Mouse (Mus musculus) myocyte (in vitro differentiated cells): ENCODE measurements around the gene Ppm1n. TPM values are rescaled to one million over a fixed set of nuclear protein-coding genes. Genes with fewer than 3 reads are reported as not detected.

Source experiments
- H3K27me3 ChIP-seq: one replicate; pipeline ENCODE4 v1.6.1; 2011; ENCODE audit not compliant: control insufficient read depth, insufficient read depth, insufficient read length
- H3K36me3 ChIP-seq: one replicate; pipeline ENCODE4 v1.6.1; 2011; ENCODE audit not compliant: control insufficient read depth, insufficient read depth
- H3K4me2 ChIP-seq: one replicate; pipeline ENCODE4 v1.6.1; 2011; ENCODE audit warnings: low read depth, control low read depth
- H3K4me3 ChIP-seq: one replicate; pipeline ENCODE4 v1.5.1; 2011; ENCODE audit warnings: mild to moderate bottlenecking, control low read depth, moderate library complexity
- H3K79me2 ChIP-seq: one replicate; pipeline ENCODE4 v1.6.1; 2011; ENCODE audit not compliant: control insufficient read depth, insufficient read depth
- H3ac ChIP-seq: one replicate; pipeline ENCODE4 v1.6.1; 2011; ENCODE audit not compliant: control insufficient read depth, insufficient read length
- CEBPB ChIP-seq: IDR thresholded peaks from 2 replicates; pipeline ENCODE4 v1.6.1; 2011; ENCODE audit warnings: mild to moderate bottlenecking, moderate library complexity; ENCODE audit not compliant: poor library complexity, insufficient read depth, severe bottlenecking
- E2F4 ChIP-seq: IDR thresholded peaks from one replicate; pipeline ENCODE4 v1.6.1; 2011; ENCODE audit warnings: mild to moderate bottlenecking, control low read depth, moderate library complexity; ENCODE audit not compliant: insufficient read depth
- MAX ChIP-seq: IDR thresholded peaks from one replicate; pipeline ENCODE4 v1.6.1; 2011; ENCODE audit warnings: low read depth, mild to moderate bottlenecking, control low read depth
- MYOD1 ChIP-seq, 3 experiments: IDR thresholded peaks; one replicate each; pipeline ENCODE4 v1.6.1; 2011; ENCODE audit warnings: control low read depth in 2 of 3, low read depth in 2 of 3, mild to moderate bottlenecking in 2 of 3, moderate library complexity in 1 of 3; ENCODE audit not compliant: insufficient read length in 2 of 3, control insufficient read depth in 1 of 3
- MYOG ChIP-seq, 3 experiments: IDR thresholded peaks; one replicate each; pipeline ENCODE4 v1.6.1; 2011; ENCODE audit warnings: control low read depth in 2 of 3, low read depth in 2 of 3, mild to moderate bottlenecking in 2 of 3; ENCODE audit not compliant: insufficient read length in 2 of 3, control insufficient read depth in 1 of 3, insufficient read depth in 1 of 3
- POLR2A ChIP-seq: IDR thresholded peaks from one replicate; pipeline ENCODE4 v1.6.1; 2011; ENCODE audit warnings: low read depth, mild to moderate bottlenecking, control low read depth, moderate library complexity; ENCODE audit not compliant: insufficient read length
- POLR2AphosphoS2 ChIP-seq: IDR thresholded peaks from one replicate; pipeline ENCODE4 v1.6.1; 2011; ENCODE audit warnings: low read depth, control low read depth; ENCODE audit not compliant: insufficient read length
- REST ChIP-seq: IDR thresholded peaks from one replicate; pipeline ENCODE4 v1.6.1; 2011; ENCODE audit warnings: mild to moderate bottlenecking, control low read depth, moderate library complexity; ENCODE audit not compliant: insufficient read depth, insufficient read length
- SRF ChIP-seq: IDR thresholded peaks from one replicate; pipeline ENCODE4 v1.6.1; 2011; ENCODE audit warnings: low read depth; ENCODE audit not compliant: control insufficient read depth, insufficient read length
- TCF12 ChIP-seq: IDR thresholded peaks from one replicate; pipeline ENCODE4 v1.6.1; 2011; ENCODE audit warnings: mild to moderate bottlenecking, control low read depth; ENCODE audit not compliant: poor library complexity, insufficient read depth, severe bottlenecking
- TCF3 ChIP-seq: IDR thresholded peaks from one replicate; pipeline ENCODE4 v1.6.1; 2011; ENCODE audit warnings: low read depth, control low read depth; ENCODE audit not compliant: insufficient read length
- USF1 ChIP-seq: IDR thresholded peaks from one replicate; pipeline ENCODE4 v1.6.1; 2011; ENCODE audit warnings: low read depth, mild to moderate bottlenecking, control low read depth, moderate library complexity
- polyA plus RNA-seq: library from polyadenylated mRNA; unstranded; fragments of >200 nt; fragmentation: generic; extraction: Trizol; gene quantifications from one replicate; pipeline ENCODE4 v1.2.1, GENCODE M21; 2012; ENCODE audit warnings: missing spikeins

Gene Ppm1n
- polyA plus RNA-seq, 1 experiment, result 0.42 TPM

- no peaks in the 10 kb centered on the region for H3K27me3 ChIP-seq
- no peaks in the 10 kb centered on the region for H3K79me2 ChIP-seq
- no peak overlapping the region for H3ac ChIP-seq
- H3K4me3 ChIP-seq, result no peak overlapping the region
- TF ChIP-seq POLR2A (no peak), E2F4 (no peak), USF1 (no peak), SRF (no peak), MYOD1 (IDR thresholded peaks at IDR 0.05; ENCODE audit: control insufficient read depth in 1 of 3, insufficient read length in 2 of 3, low read depth in 2 of 3) (no peak), POLR2AphosphoS2 (no peak), TCF3 (no peak), MAX (no peak)
- H3K36me3 ChIP-seq, result no peaks in the 10 kb centered on the region
- peak overlapping the region; percentile 89 for H3K4me2 ChIP-seq
These were observed 40.8 kb upstream of the Ppm1n start for GRCm38 (mm10) chr7:19320637-19321036.

GRCm38 (mm10) chr7:19319906-19320305 lies 40.0 kb upstream of the Ppm1n start:
- no peaks in the 10 kb centered on the region for H3K79me2 ChIP-seq
- TF ChIP-seq CEBPB, result no peak
- TF ChIP-seq POLR2AphosphoS2, result peak; percentile 64
- TF ChIP-seq TCF12, result no peak
- no peak for TF ChIP-seq TCF3
- TF ChIP-seq REST, result no peak
- no peak for TF ChIP-seq USF1
- TF ChIP-seq MYOD1 (IDR thresholded peaks at IDR 0.05; ENCODE audit: control insufficient read depth in 1 of 3, insufficient read length in 2 of 3, low read depth in 2 of 3), result peak in 1 of 3 experiments; percentile 36
- TF ChIP-seq MAX, result no peak
- peak; percentile 67 for TF ChIP-seq POLR2A
- TF ChIP-seq E2F4, result no peak
- TF ChIP-seq SRF, result no peak
- no peak for TF ChIP-seq MYOG (IDR thresholded peaks at IDR 0.05; ENCODE audit: control insufficient read depth in 1 of 3, insufficient read depth in 1 of 3, insufficient read length in 2 of 3, low read depth in 2 of 3)
- H3K27me3 ChIP-seq, result no peaks in the 10 kb centered on the region
- H3K36me3 ChIP-seq, result no peaks in the 10 kb centered on the region
- peak overlapping the region; percentile 89 for H3K4me2 ChIP-seq
- H3ac ChIP-seq, result no peak overlapping the region
- H3K4me3 ChIP-seq, result no peak overlapping the region

DNA sequence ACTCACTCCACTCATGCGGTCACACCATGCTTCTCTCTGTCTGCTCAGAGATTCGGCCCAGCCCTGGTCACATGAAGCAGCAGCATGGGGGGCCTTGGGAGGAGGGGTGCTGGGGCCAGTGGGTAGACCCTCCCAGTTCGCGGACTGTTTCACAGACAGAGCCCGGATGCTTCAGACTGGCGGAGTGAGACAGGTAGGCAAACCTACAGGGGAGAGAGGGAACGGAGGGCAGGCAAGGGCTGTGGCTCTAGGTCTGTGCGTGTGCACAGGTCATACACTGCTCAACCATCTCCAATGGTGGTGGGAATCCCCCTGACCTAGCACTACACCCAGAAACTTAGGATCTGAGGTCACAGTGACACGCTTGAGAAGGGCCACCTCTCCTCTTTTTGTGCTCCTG lies 39.6 kb upstream of the Ppm1n start:
- Histone ChIP-seq H3K4me2 (peak overlapping the region; percentile 89), H3K36me3 (no peaks in the 10 kb centered on the region), H3K27me3 (no peaks in the 10 kb centered on the region), H3ac (no peak overlapping the region), H3K4me3 (no peak overlapping the region), H3K79me2 (no peaks in the 10 kb centered on the region)
- TF ChIP-seq TCF12 (no peak), TCF3 (no peak), REST (no peak), MAX (no peak), CEBPB (no peak), USF1 (no peak), E2F4 (no peak), SRF (no peak), POLR2A (no peak), MYOD1 (IDR thresholded peaks at IDR 0.05; ENCODE audit: control insufficient read depth in 1 of 3, insufficient read length in 2 of 3, low read depth in 2 of 3) (no peak), POLR2AphosphoS2 (no peak), MYOG (IDR thresholded peaks at IDR 0.05; ENCODE audit: control insufficient read depth in 1 of 3, insufficient read depth in 1 of 3, insufficient read length in 2 of 3, low read depth in 2 of 3) (no peak)

DNA sequence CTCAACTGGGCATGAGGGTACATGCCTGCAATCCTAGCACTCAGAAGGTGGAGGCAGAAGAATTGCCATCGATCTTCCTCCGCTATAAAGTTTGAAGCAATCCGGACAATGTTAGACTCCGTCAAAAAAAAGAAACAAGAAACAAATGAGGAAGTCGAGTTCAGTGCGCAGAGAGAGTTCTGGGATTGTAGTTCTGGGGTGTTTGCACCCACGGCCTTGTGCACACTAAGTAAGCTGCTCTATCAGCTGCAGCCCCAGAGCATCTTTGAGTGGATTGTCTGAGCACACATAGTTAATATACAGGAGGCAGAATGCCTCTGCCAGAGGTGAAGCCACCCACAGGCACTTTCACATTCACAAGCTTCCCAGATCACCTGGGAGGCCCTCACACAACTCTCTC lies 38.8 kb upstream of the Ppm1n start:
- TF ChIP-seq MYOG (IDR thresholded peaks at IDR 0.05; ENCODE audit: control insufficient read depth in 1 of 3, insufficient read depth in 1 of 3, insufficient read length in 2 of 3, low read depth in 2 of 3) (no peak), TCF12 (no peak), USF1 (no peak), CEBPB (no peak), TCF3 (no peak), MAX (no peak), E2F4 (no peak), POLR2A (no peak), SRF (no peak), REST (no peak), MYOD1 (IDR thresholded peaks at IDR 0.05; ENCODE audit: control insufficient read depth in 1 of 3, insufficient read length in 2 of 3, low read depth in 2 of 3) (no peak), POLR2AphosphoS2 (no peak)
- Histone ChIP-seq H3K79me2 (no peaks in the 10 kb centered on the region), H3K4me3 (no peak overlapping the region), H3K27me3 (no peaks in the 10 kb centered on the region), H3K36me3 (no peaks in the 10 kb centered on the region), H3ac (no peak overlapping the region), H3K4me2 (no peak overlapping the region)

GRCm38 (mm10) chr7:19318201-19318600 lies 38.3 kb upstream of the Ppm1n start:
- Histone ChIP-seq H3K36me3 (no peaks in the 10 kb centered on the region), H3K79me2 (no peaks in the 10 kb centered on the region), H3K4me2 (no peak overlapping the region), H3K4me3 (no peak overlapping the region), H3K27me3 (no peaks in the 10 kb centered on the region), H3ac (no peak overlapping the region)
- TF ChIP-seq SRF (no peak), E2F4 (no peak), POLR2A (no peak), MAX (no peak), POLR2AphosphoS2 (no peak)
